Mouse (Mus musculus): Measurements from ENCODE around the gene Snapc2. TPM values are rescaled to one million over a fixed set of nuclear protein-coding genes. Genes with fewer than 3 reads are reported as not detected.

Snapc2 gene
- total and polyA plus RNA-seq, 3 experiments = 22.4 to 30.8 (median 30.0) TPM

DNA sequence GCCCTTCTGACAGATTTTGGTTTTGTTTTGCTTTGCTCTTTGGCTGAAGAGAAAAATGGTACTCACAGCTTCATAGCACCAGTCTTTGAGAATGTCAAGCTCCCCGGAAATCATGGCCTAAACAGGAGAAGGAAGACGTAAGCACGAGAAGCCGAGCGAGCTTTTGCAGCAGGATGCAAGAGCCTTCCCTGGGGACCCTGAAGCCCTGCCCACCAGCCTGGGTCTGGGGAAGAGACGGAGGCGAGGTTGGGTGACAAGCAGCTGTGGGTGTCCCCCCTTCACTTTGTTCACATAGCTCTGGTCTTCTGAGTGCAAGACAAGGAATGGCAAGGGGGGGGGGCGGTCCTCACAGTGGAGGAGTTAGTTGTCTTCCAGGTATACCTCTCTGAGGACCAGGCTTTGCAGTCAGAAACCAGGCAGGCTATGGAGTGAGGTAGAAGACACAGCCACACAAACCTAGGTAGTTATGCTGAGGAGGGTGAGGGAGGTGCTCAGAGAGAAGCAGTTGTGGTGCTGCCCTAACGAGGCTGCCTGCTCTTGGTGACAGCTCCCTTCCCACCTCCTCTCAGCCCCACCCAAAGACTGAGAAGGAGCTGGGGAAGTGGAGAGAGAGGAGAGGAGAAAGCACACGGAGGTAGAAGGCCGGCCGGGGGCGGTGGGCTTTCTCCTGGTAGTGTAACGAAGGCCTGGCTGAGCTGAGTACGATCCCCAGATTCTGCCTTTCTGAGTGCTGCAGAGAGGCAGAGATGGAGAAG is 12.5 kb downstream of the Snapc2 start:
- no peak overlapping the region for H3K4me3 ChIP-seq (replicated peaks in 1 of 3; ENCODE audit: low read depth in 2 of 3, low read length in 2 of 3, poor library complexity in 1 of 3)
- no peak overlapping the region for H3K9ac ChIP-seq (ENCODE audit: insufficient read depth, low read depth)
- TF ChIP-seq USF1 (IDR thresholded peaks at IDR 0.05; ENCODE audit: low read depth, low read length) (no peak), ZMIZ1 (IDR thresholded peaks at IDR 0.05; ENCODE audit: low read depth, low read length) (no peak), UBTF (IDR thresholded peaks at IDR 0.05; ENCODE audit: low read depth, low read length) (no peak), SMC3 (IDR thresholded peaks at IDR 0.05; ENCODE audit: low read depth, low read length) (no peak), KAT2A (IDR thresholded peaks at IDR 0.05; ENCODE audit: insufficient replicate concordance, low read length) (no peak), POLR2AphosphoS2 (IDR thresholded peaks at IDR 0.05; ENCODE audit: low read depth, low read length) (no peak), MAFK (IDR thresholded peaks at IDR 0.05; ENCODE audit: insufficient replicate concordance, low read length) (no peak), NRF1 (IDR thresholded peaks at IDR 0.05; ENCODE audit: low read depth, low read length) (no peak)
- no peak overlapping the region for H3K4me2 ChIP-seq (ENCODE audit: insufficient read depth, low read depth, poor library complexity, severe bottlenecking)
- H3K36me3 ChIP-seq (replicated peaks in 1 of 2; ENCODE audit: control insufficient read depth in 1 of 2, insufficient read depth in 1 of 2, low read length in 1 of 2) = peaks cover 94 to 99% of the 10 kb centered on the region in 2 experiments
- H3K4me1 ChIP-seq (ENCODE audit: control insufficient read depth in 1 of 2, insufficient read depth in 2 of 2) = no peaks in the 10 kb centered on the region
- no peaks in the 10 kb centered on the region for H3K27me3 ChIP-seq (replicated peaks)
- DNase-seq (ENCODE audit: extremely low read depth) = no peak
- H3K27ac ChIP-seq (ENCODE audit: insufficient read depth, low read depth) = no peak overlapping the region
- dilution Hi-C loops (cut with MboI; ENCODE audit: extremely low pct_ligation_motif_present, extremely low pct_unique_long_range_greater_than_20kb, low sequenced_read_pairs) (no loop called here), in situ Hi-C loops (cut with MboI; ENCODE audit: low pct_ligation_motif_present, low pct_unique_long_range_greater_than_20kb, low sequenced_read_pairs) (no loop called here)
- H3K79me2 ChIP-seq (replicated peaks; ENCODE audit: control insufficient read depth, extremely low read depth, insufficient read depth, poor library complexity, severe bottlenecking) = no peaks in the 10 kb centered on the region
- no peaks in the 10 kb centered on the region for H3K9me3 ChIP-seq (replicated peaks; ENCODE audit: low read length)

DNA sequence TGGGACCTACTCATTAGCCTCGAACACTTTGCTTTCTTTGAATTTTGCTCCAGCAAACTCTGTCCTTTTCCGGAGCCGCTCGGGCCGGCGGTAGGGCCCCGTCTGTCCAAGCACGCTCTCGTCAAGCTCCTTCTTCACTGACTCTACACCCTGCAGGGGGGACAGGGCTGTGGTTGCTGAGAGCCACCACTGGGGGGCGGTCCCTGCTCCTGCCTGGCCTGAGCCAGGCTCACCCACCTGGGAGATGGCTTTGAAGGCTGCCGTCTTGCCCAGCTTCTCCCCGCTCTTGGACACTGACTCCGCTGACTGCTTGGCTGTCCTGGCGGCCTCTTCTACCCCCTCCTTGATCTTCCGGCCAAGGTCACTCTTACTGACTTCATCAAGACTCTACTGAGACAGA is 14.7 kb downstream of the Snapc2 start:
- Histone ChIP-seq H3K27ac (ENCODE audit: insufficient read depth, low read depth) (no peak overlapping the region), H3K79me2 (replicated peaks; ENCODE audit: control insufficient read depth, extremely low read depth, insufficient read depth, poor library complexity, severe bottlenecking) (peaks cover under 1% of the 10 kb centered on the region; the same call in 1 of the 2 replicates), H3K36me3 (replicated peaks in 1 of 2; ENCODE audit: control insufficient read depth in 1 of 2, insufficient read depth in 1 of 2, low read length in 1 of 2) (peaks cover 81 to 94% of the 10 kb centered on the region in 2 experiments), H3K9me3 (replicated peaks; ENCODE audit: low read length) (no peaks in the 10 kb centered on the region), H3K4me1 (ENCODE audit: control insufficient read depth in 1 of 2, insufficient read depth in 2 of 2) (no peaks in the 10 kb centered on the region), H3K4me3 (replicated peaks in 1 of 3; ENCODE audit: low read depth in 2 of 3, low read length in 2 of 3, poor library complexity in 1 of 3) (no peak overlapping the region), H3K4me2 (ENCODE audit: insufficient read depth, low read depth, poor library complexity, severe bottlenecking) (no peak overlapping the region), H3K27me3 (replicated peaks) (no peaks in the 10 kb centered on the region), H3K9ac (ENCODE audit: insufficient read depth, low read depth) (no peak overlapping the region)
- dilution Hi-C loops (cut with MboI; ENCODE audit: extremely low pct_ligation_motif_present, extremely low pct_unique_long_range_greater_than_20kb, low sequenced_read_pairs) (no loop called here), in situ Hi-C loops (cut with MboI; ENCODE audit: low pct_ligation_motif_present, low pct_unique_long_range_greater_than_20kb, low sequenced_read_pairs) (no loop called here)
- TF ChIP-seq SMC3 (IDR thresholded peaks at IDR 0.05; ENCODE audit: low read depth, low read length) (peak; percentile 32), NELFE (IDR thresholded peaks at IDR 0.05; ENCODE audit: low read depth, low read length) (no peak), CTCF (conservative IDR thresholded peaks at IDR 0.05 in 1 of 2, IDR thresholded peaks at IDR 0.05 in 1 of 2; ENCODE audit: low read depth in 2 of 2, low read length in 2 of 2) (peak in 1 of 2 experiments; percentile 47; a peak in 2 of 4 replicates)
- DNase-seq (ENCODE audit: extremely low read depth) = no peak

DNA sequence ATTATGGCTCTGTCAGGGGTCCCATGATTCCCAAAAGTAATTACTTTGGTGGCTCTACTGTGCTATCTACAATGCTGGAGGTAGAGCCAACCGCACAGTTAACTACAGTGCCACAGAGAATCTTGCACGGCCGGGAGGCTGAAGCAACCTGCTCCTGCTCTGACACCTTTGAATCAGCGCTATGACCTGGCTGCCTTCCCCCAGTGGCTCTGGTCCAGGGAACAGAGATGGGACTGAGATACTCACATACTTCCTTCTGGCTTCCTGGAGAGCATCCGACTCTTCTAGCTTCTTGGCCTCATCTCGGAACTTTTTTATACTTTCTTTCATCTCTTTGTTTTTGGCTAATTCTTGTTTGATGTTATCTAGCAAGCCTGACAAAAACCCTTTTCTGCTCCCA is 16.7 kb downstream of the Snapc2 start:
- in situ Hi-C loops (cut with MboI; ENCODE audit: low pct_ligation_motif_present, low pct_unique_long_range_greater_than_20kb, low sequenced_read_pairs) = no loop called here
- no peak overlapping the region for H3K4me3 ChIP-seq (replicated peaks in 1 of 3; ENCODE audit: low read depth in 2 of 3, low read length in 2 of 3, poor library complexity in 1 of 3)
- H3K9me3 ChIP-seq (replicated peaks; ENCODE audit: low read length) = no peaks in the 10 kb centered on the region
- no peak overlapping the region for H3K27ac ChIP-seq (ENCODE audit: insufficient read depth, low read depth)
- H3K36me3 ChIP-seq (replicated peaks in 1 of 2; ENCODE audit: control insufficient read depth in 1 of 2, insufficient read depth in 1 of 2, low read length in 1 of 2) = peaks cover 79 to 94% of the 10 kb centered on the region in 2 experiments
- H3K79me2 ChIP-seq (replicated peaks; ENCODE audit: control insufficient read depth, extremely low read depth, insufficient read depth, poor library complexity, severe bottlenecking) = peaks cover 15% of the 10 kb centered on the region
- no peaks in the 10 kb centered on the region for H3K27me3 ChIP-seq (replicated peaks)
- no peak for DNase-seq (ENCODE audit: extremely low read depth)
- TF ChIP-seq USF1 (IDR thresholded peaks at IDR 0.05; ENCODE audit: low read depth, low read length) (no peak), NELFE (IDR thresholded peaks at IDR 0.05; ENCODE audit: low read depth, low read length) (no peak), SIN3A (IDR thresholded peaks at IDR 0.05; ENCODE audit: low read length) (no peak), MAFK (IDR thresholded peaks at IDR 0.05; ENCODE audit: insufficient replicate concordance, low read length) (no peak), CTCF (conservative IDR thresholded peaks at IDR 0.05 in 1 of 2, IDR thresholded peaks at IDR 0.05 in 1 of 2; ENCODE audit: low read depth in 2 of 2, low read length in 2 of 2) (no peak), RAD21 (IDR thresholded peaks at IDR 0.05; ENCODE audit: low read depth, low read length) (no peak), ZNF384 (IDR thresholded peaks at IDR 0.05; ENCODE audit: low read depth, low read length) (no peak), ZC3H11A (IDR thresholded peaks at IDR 0.05; ENCODE audit: low read depth, low read length) (no peak), SMC3 (IDR thresholded peaks at IDR 0.05; ENCODE audit: low read depth, low read length) (no peak), PAX5 (IDR thresholded peaks at IDR 0.05; ENCODE audit: low read length) (no peak), UBTF (IDR thresholded peaks at IDR 0.05; ENCODE audit: low read depth, low read length) (no peak), ZMIZ1 (IDR thresholded peaks at IDR 0.05; ENCODE audit: low read depth, low read length) (no peak), KAT2A (IDR thresholded peaks at IDR 0.05; ENCODE audit: insufficient replicate concordance, low read length) (no peak), NRF1 (IDR thresholded peaks at IDR 0.05; ENCODE audit: low read depth, low read length) (no peak), BHLHE40 (IDR thresholded peaks at IDR 0.05; ENCODE audit: low read depth, low read length) (no peak), TBP (conservative IDR thresholded peaks at IDR 0.05; ENCODE audit: low read depth, low read length) (no peak)
- peaks cover under 1 to 15% of the 10 kb centered on the region in 2 experiments; a peak in 2 of 4 replicates for H3K4me1 ChIP-seq (ENCODE audit: control insufficient read depth in 1 of 2, insufficient read depth in 2 of 2)
- dilution Hi-C loops (cut with MboI; ENCODE audit: extremely low pct_ligation_motif_present, extremely low pct_unique_long_range_greater_than_20kb, low sequenced_read_pairs) = no loop called here
- no peak overlapping the region for H3K9ac ChIP-seq (ENCODE audit: insufficient read depth, low read depth)
- no peak overlapping the region for H3K4me2 ChIP-seq (ENCODE audit: insufficient read depth, low read depth, poor library complexity, severe bottlenecking)

Measured in CH12.LX (cell line).